8 mouse cellular contexts compared by ENCODE assay signal in the genomic region with DNA sequence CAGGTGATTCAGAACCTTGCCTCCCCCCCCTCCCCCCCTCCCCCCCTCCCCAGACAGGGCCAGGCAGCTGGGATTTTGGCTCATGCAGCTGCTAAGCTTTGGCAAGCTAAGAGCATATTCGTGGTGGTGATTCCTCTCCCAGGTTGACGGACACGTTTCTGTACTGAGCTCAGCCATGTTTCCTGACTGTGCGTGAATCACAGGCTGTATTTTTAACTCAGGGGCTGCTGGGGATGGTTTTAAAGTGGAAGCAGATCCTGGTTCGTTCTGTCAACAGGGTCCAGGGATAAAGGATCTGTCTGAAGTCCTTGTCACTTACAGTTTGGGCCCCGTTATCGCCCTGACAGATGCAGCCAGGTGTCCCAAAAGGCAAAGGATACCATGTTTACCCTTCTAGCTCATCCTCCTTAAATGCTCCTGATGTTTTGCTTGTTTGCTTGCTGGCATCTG. TPM values are rescaled to one million over a fixed set of nuclear protein-coding genes. Genes with fewer than 3 reads are reported as not detected.
DNase-seq lines count a peak whose midpoint lies in the region; ATAC-seq and TF ChIP-seq lines count a peak whose summit lies in the region.

No protein-coding gene starts in this region.

- 23% methylated on average over 7 of the region's 7 CpGs for WGBS in thymus, adult 2 months
- WGBS in hindbrain, embryonic 15.5 days = 7% methylated on average over 7 of the region's 7 CpGs
- 18% methylated on average over 7 of the region's 7 CpGs for WGBS in neural tube, embryonic 13.5 days

- H3K4me1 ChIP-seq in thymus, adult 2 months (replicated peaks; ENCODE audit: control insufficient read depth, insufficient read depth, low read length) = peaks cover 55% of the 10 kb centered on the region
- peaks cover 80% of the 10 kb centered on the region for H3K4me1 ChIP-seq in hindbrain, embryonic 15.5 days (replicated peaks)
- H3K4me1 ChIP-seq in neural tube, embryonic 13.5 days (replicated peaks) = peaks cover 86% of the 10 kb centered on the region

- ATAC-seq in frontal cortex, adult (ENCODE audit: low TSS enrichment) = peak; percentile 15; the same call in 1 of the 2 replicates
- ATAC-seq in hindbrain, embryonic 15.5 days (ENCODE audit: low FRiP score, low read depth) = no peak
- no peak for ATAC-seq in neural tube, embryonic 13.5 days (ENCODE audit: low read depth)
- ATAC-seq in CD4-positive, CD25-positive, alpha-beta regulatory T cell, adult 4 months = no peak

- TF ChIP-seq CTCF in thymus, adult 2 months (IDR thresholded peaks at IDR 0.05; ENCODE audit: borderline replicate concordance, control insufficient read depth, extremely low read depth, insufficient read depth, low read length, poor library complexity) = no peak

- TF ChIP-seq POLR2A in thymus, adult 2 months (IDR thresholded peaks at IDR 0.05; ENCODE audit: control insufficient read depth, extremely low read depth, insufficient read depth, low read length, poor library complexity) = no peak

- H3K27me3 ChIP-seq in thymus, adult 2 months (ENCODE audit: control insufficient read depth, insufficient read depth, low read length) = no peaks in the 10 kb centered on the region
- H3K27me3 ChIP-seq in hindbrain, embryonic 15.5 days = no peaks in the 10 kb centered on the region
- no peaks in the 10 kb centered on the region for H3K27me3 ChIP-seq in neural tube, embryonic 13.5 days

- DNase-seq in frontal cortex, postnatal 14 days (ENCODE audit: low spot score in 2 of 2) = no peak
- DNase-seq in thymus, adult 2 months = peak; percentile 30
- DNase-seq in thymus, adult 18-20 months = no peak
- DNase-seq in spleen, postnatal 4 days (ENCODE audit: low spot score in 2 of 2) = no peak

- H3K4me2 ChIP-seq in hindbrain, embryonic 15.5 days = peak overlapping the region; percentile 70
- H3K4me2 ChIP-seq in neural tube, embryonic 13.5 days = peak overlapping the region; percentile 63

- H3K36me3 ChIP-seq in thymus, adult 2 months (ENCODE audit: control insufficient read depth, insufficient read depth, low read length) = no peaks in the 10 kb centered on the region
- no peaks in the 10 kb centered on the region for H3K36me3 ChIP-seq in hindbrain, embryonic 15.5 days
- H3K36me3 ChIP-seq in neural tube, embryonic 13.5 days = no peaks in the 10 kb centered on the region

- peak overlapping the region; percentile 42 for H3K9ac ChIP-seq in hindbrain, embryonic 15.5 days
- peak overlapping the region; percentile 66 for H3K9ac ChIP-seq in neural tube, embryonic 13.5 days

- H3K4me3 ChIP-seq in thymus, adult 2 months (ENCODE audit: control insufficient read depth, insufficient read depth, low read length) = no peak overlapping the region
- peak overlapping the region; percentile 5; the same call in 1 of the 2 replicates for H3K4me3 ChIP-seq in hindbrain, embryonic 15.5 days
- peak overlapping the region; percentile 13 for H3K4me3 ChIP-seq in neural tube, embryonic 13.5 days

- H3K9me3 ChIP-seq in hindbrain, embryonic 15.5 days = no peaks in the 10 kb centered on the region
- no peaks in the 10 kb centered on the region for H3K9me3 ChIP-seq in neural tube, embryonic 13.5 days

- H3K27ac ChIP-seq in thymus, adult 2 months (ENCODE audit: control insufficient read depth, insufficient read depth, low read length) = peak overlapping the region; percentile 57
- H3K27ac ChIP-seq in hindbrain, embryonic 15.5 days (replicated peaks) = peak overlapping the region; percentile 98
- H3K27ac ChIP-seq in neural tube, embryonic 13.5 days (replicated peaks) = peak overlapping the region; percentile 100

RNA-seq across cellular contexts. Expression of gene Irf2bpl, which starts 11.9 kb away (rescaled TPM):
- polyA plus RNA-seq in thymus, adult 2 months (2012; rRNA removed) = 38.6 and 46.1 TPM in 2 replicates
- 72.9 and 87.3 TPM in 2 replicates for polyA plus RNA-seq in hindbrain, embryonic 15.5 days (2015; fragmentation: Nextera tagmentation; extraction: Ambion mirVana)
- polyA plus RNA-seq in neural tube, embryonic 13.5 days (2015; fragmentation: Nextera tagmentation; extraction: Ambion mirVana) = 59.9 and 60.7 TPM in 2 replicates
- 10 to 100 TPM in 1 of 2 experiments, 1 to 10 TPM in 1; 7.6 to 18.8 TPM for polyA plus RNA-seq in CD4-positive, CD25-positive, alpha-beta regulatory T cell, adult 4 months (2017; shearing (Covaris generic))

RNA-seq across cellular contexts. Expression of gene Cipc, which starts 50.4 kb away (rescaled TPM):
- polyA plus RNA-seq in thymus, adult 2 months (2012; rRNA removed) = 43.8 and 56.5 TPM in 2 replicates
- 45.1 and 46.1 TPM in 2 replicates for polyA plus RNA-seq in hindbrain, embryonic 15.5 days (2015; fragmentation: Nextera tagmentation; extraction: Ambion mirVana)
- polyA plus RNA-seq in neural tube, embryonic 13.5 days (2015; fragmentation: Nextera tagmentation; extraction: Ambion mirVana) = 39.2 and 45.6 TPM in 2 replicates
- 10 to 100 TPM; 20.0 to 29.3 TPM for polyA plus RNA-seq in CD4-positive, CD25-positive, alpha-beta regulatory T cell, adult 4 months (2017; shearing (Covaris generic))
